Mouse (Mus musculus) kidney, embryonic 14.5 days (tissue): ENCODE data around the gene Vav3. TPM values are rescaled to one million over a fixed set of nuclear protein-coding genes. Genes with fewer than 3 reads are reported as not detected.

Source experiments
- ATAC-seq: fragments of 200-750 bp; cut with Nextera tagmentation; 2 replicates; pipeline ENCODE4 v1.8.0; 2017; ENCODE audit warnings: moderate number of reproducible peaks, mild to moderate bottlenecking, moderate TSS enrichment, moderate library complexity; ENCODE audit not compliant: low FRiP score, low TSS enrichment
- H3K27ac ChIP-seq: fragments of 300-500 bp; sonication (generic); 2 replicates; pipeline ENCODE4 v1.5.1; 2014; ENCODE audit warnings: low read depth, mild to moderate bottlenecking, low read length, moderate library complexity, mixed read lengths
- H3K27me3 ChIP-seq: fragments of 300-500 bp; sonication (generic); 2 replicates; pipeline ENCODE4 v1.6.1; 2014; ENCODE audit warnings: mild to moderate bottlenecking, low read length; ENCODE audit not compliant: control insufficient read depth, insufficient read depth
- H3K36me3 ChIP-seq: fragments of 300-500 bp; sonication (generic); 2 replicates; pipeline ENCODE4 v1.6.1; 2014; ENCODE audit warnings: low read length, mixed read lengths; ENCODE audit not compliant: control insufficient read depth, insufficient read depth
- H3K4me1 ChIP-seq: fragments of 300-500 bp; sonication (generic); 2 replicates; pipeline ENCODE4 v1.6.1; 2014; ENCODE audit warnings: low read length, mixed read lengths; ENCODE audit not compliant: control insufficient read depth, insufficient read depth
- H3K4me2 ChIP-seq: fragments of 300-500 bp; sonication (generic); replicated peaks from 2 replicates; pipeline ENCODE4 v1.6.1; 2014; ENCODE audit warnings: low read depth, mild to moderate bottlenecking, low read length
- H3K4me3 ChIP-seq: fragments of 300-500 bp; sonication (generic); 2 replicates; pipeline ENCODE4 v1.5.1; 2014; ENCODE audit warnings: mild to moderate bottlenecking, low read length
- H3K9ac ChIP-seq: fragments of 300-500 bp; sonication (generic); 2 replicates; pipeline ENCODE4 v1.6.1; 2014; ENCODE audit warnings: low read depth, mild to moderate bottlenecking, low read length, moderate library complexity
- H3K9me3 ChIP-seq: fragments of 300-500 bp; sonication (generic); 2 replicates; pipeline ENCODE4 v1.6.1; 2016; ENCODE audit warnings: low read length; ENCODE audit not compliant: control insufficient read depth
- WGBS: fragments of 180-500 bp; shearing (Covaris S2); extraction: QIAGEN DNeasy Blood & Tissue Kit; methylation state at CpG from one replicate; pipeline ENCODE4 v1.1.7; 2014; 5-methylcytosine and 5-hydroxymethylcytosine counted together
- polyA plus RNA-seq: library from polyadenylated mRNA; unstranded; fragments of >200 nt; fragmentation: Nextera tagmentation; extraction: Ambion mirVana; gene quantifications from 2 replicates; pipeline ENCODE4 v1.2.1, GENCODE M21; 2014

The Vav3 gene
- polyA plus RNA-seq, 1 experiment from 2014 or later: 25.7 TPM

GRCm38 (mm10) chr3:109311875-109312274, 28.6 kb upstream of the Vav3 start:
- Histone ChIP-seq H3K27ac (no peak overlapping the region), H3K36me3 (no peaks in the 10 kb centered on the region), H3K9me3 (no peaks in the 10 kb centered on the region), H3K9ac (no peak overlapping the region), H3K4me2 (no peak overlapping the region), H3K4me3 (no peak overlapping the region), H3K4me1 (no peaks in the 10 kb centered on the region), H3K27me3 (no peaks in the 10 kb centered on the region)
- no peak for ATAC-seq
- 91% methylated on average over 3 of the region's 3 CpGs for WGBS

GRCm38 (mm10) chr3:109313501-109313900, 27.0 kb upstream of the Vav3 start:
- no peaks in the 10 kb centered on the region for H3K27me3 ChIP-seq
- H3K9ac ChIP-seq: no peak overlapping the region
- H3K27ac ChIP-seq: no peak overlapping the region
- no peak for ATAC-seq
- WGBS: 61% methylated on average over 2 of the region's 2 CpGs
- no peaks in the 10 kb centered on the region for H3K36me3 ChIP-seq
- H3K4me2 ChIP-seq: no peak overlapping the region
- no peaks in the 10 kb centered on the region for H3K9me3 ChIP-seq
- H3K4me1 ChIP-seq: no peaks in the 10 kb centered on the region
- no peak overlapping the region for H3K4me3 ChIP-seq

GRCm38 (mm10) chr3:109322225-109322624, 18.2 kb upstream of the Vav3 start:
- H3K4me1 ChIP-seq: no peaks in the 10 kb centered on the region
- no peaks in the 10 kb centered on the region for H3K36me3 ChIP-seq
- no peak for ATAC-seq

GRCm38 (mm10) chr3:109323447-109324300, 16.8 kb upstream of the Vav3 start:
- ATAC-seq: no peak
- Histone ChIP-seq H3K4me1 (no peaks in the 10 kb centered on the region), H3K9me3 (no peaks in the 10 kb centered on the region), H3K27me3 (no peaks in the 10 kb centered on the region), H3K27ac (no peak overlapping the region), H3K4me2 (no peak overlapping the region), H3K36me3 (no peaks in the 10 kb centered on the region), H3K4me3 (no peak overlapping the region), H3K9ac (no peak overlapping the region)
- WGBS: 66% methylated on average over 7 of the region's 7 CpGs

More at GRCm38 (mm10) chr3:109322225-109322624, 18.2 kb upstream of the Vav3 start:
- Histone ChIP-seq H3K27ac (no peak overlapping the region), H3K9ac (no peak overlapping the region), H3K9me3 (no peaks in the 10 kb centered on the region), H3K4me3 (no peak overlapping the region), H3K27me3 (no peaks in the 10 kb centered on the region), H3K4me2 (no peak overlapping the region)

- Histone ChIP-seq H3K4me1 (no peaks in the 10 kb centered on the region), H3K9me3 (no peaks in the 10 kb centered on the region), H3K27ac (no peak overlapping the region), H3K9ac (no peak overlapping the region), H3K27me3 (no peaks in the 10 kb centered on the region), H3K36me3 (no peaks in the 10 kb centered on the region), H3K4me2 (no peak overlapping the region), H3K4me3 (no peak overlapping the region)
- 76% methylated on average over 3 of the region's 3 CpGs for WGBS
- ATAC-seq: no peak
Observed at GRCm38 (mm10) chr3:109327128-109327527, 13.3 kb upstream of the Vav3 start.

GRCm38 (mm10) chr3:109332755-109333154, 7.7 kb upstream of the Vav3 start:
- WGBS: 66% methylated on average over 5 of the region's 5 CpGs
- H3K4me1 ChIP-seq: no peaks in the 10 kb centered on the region
- H3K27me3 ChIP-seq: no peaks in the 10 kb centered on the region
- ATAC-seq: no peak
- no peak overlapping the region for H3K9ac ChIP-seq
- no peaks in the 10 kb centered on the region for H3K36me3 ChIP-seq
- H3K4me2 ChIP-seq: no peak overlapping the region
- no peak overlapping the region for H3K4me3 ChIP-seq
- H3K27ac ChIP-seq: no peak overlapping the region
- H3K9me3 ChIP-seq: no peaks in the 10 kb centered on the region

GRCm38 (mm10) chr3:109335470-109335869, 5.0 kb upstream of the Vav3 start:
- H3K9me3 ChIP-seq: no peaks in the 10 kb centered on the region
- H3K27ac ChIP-seq: no peak overlapping the region
- H3K4me3 ChIP-seq: no peak overlapping the region
- WGBS: 87% methylated on average over 1 of the region's 1 CpGs
- H3K27me3 ChIP-seq: no peaks in the 10 kb centered on the region
- H3K4me2 ChIP-seq: no peak overlapping the region
- no peaks in the 10 kb centered on the region for H3K36me3 ChIP-seq
- no peak for ATAC-seq
- 0 out of 2 replicates have a peak, but pooled peaks cover 4% of the 10 kb centered on the region for H3K4me1 ChIP-seq
- H3K9ac ChIP-seq: no peak overlapping the region

GRCm38 (mm10) chr3:109339290-109339689, 1.2 kb upstream of the Vav3 start:
- no peaks in the 10 kb centered on the region for H3K9me3 ChIP-seq
- WGBS: 47% methylated on average over 9 of the region's 9 CpGs
- no peaks in the 10 kb centered on the region for H3K36me3 ChIP-seq
- no peak overlapping the region for H3K27ac ChIP-seq
- H3K9ac ChIP-seq: no peak overlapping the region
- peak overlapping the region; percentile 86 for H3K4me2 ChIP-seq
- no peak for ATAC-seq
- H3K27me3 ChIP-seq: peaks cover 8% of the 10 kb centered on the region
- H3K4me3 ChIP-seq: no peak overlapping the region
- 0 out of 2 replicates have a peak, but pooled peaks cover 4% of the 10 kb centered on the region for H3K4me1 ChIP-seq

- Histone ChIP-seq H3K4me1 (0 out of 2 replicates have a peak, but pooled peaks cover 4% of the 10 kb centered on the region), H3K4me2 (peak overlapping the region; percentile 86), H3K27me3 (peaks cover 8% of the 10 kb centered on the region), H3K27ac (peak overlapping the region; percentile 74), H3K4me3 (peak overlapping the region; percentile 72), H3K9ac (peak overlapping the region; percentile 71; the same call in 1 of the 2 replicates), H3K9me3 (no peaks in the 10 kb centered on the region), H3K36me3 (no peaks in the 10 kb centered on the region)
- ATAC-seq: no peak; the same call in 1 of the 2 replicates
- under 1% methylated on average over 9 of the region's 9 CpGs for WGBS
Observed at GRCm38 (mm10) chr3:109339941-109340273, 546 bp upstream of the Vav3 start.
